Mouse (Mus musculus): ENCODE measurements around the gene Myoz1.
"Not testable (repeated sequence)": the region's sequence is repeated elsewhere in the genome, so short reads cannot be mapped to it uniquely, and the experiment has no call there.

Gene Myoz1

DNA sequence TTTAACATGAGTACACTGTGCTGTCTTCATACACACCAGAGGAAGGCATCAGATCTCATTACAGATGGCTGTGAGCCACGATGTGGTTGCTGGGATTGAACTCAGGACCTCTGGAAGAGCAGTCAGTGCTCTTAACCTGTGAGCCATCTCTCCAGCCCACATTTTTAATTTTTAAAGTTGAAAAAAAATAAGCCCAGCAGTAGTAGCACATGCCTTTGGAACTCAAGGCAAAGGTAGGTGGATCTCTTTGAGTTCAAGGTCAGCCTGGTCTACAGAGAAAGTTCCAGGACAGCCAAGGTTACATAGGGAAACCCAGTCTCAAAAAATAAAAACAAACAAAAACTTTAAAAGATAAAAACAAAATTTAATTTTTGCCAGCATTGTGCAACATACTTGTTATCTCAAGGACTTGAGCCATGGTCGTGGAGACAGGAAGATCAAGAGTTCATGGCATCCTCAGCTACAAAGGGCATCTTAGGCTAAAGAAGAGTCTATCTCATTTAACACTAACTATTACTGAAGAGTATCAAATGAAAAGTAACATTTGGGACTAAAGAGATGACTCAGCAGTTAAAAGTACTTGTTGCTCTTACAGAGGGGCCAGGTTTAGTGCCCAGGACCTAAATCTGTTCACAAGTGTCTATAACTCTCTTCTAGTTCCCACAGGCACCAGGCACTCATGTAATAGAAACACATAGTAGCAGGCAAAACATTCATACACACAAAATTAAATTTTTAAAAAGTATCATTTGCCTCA, 18.3 kb downstream of the Myoz1 start:
- DNase-seq (ENCODE audit: low spot score): no peak

- not testable (repeated sequence) for DNase-seq (ENCODE audit: low spot score)
Observed at GRCm38 (mm10) chr14:20636968-20637367, 19.4 kb downstream of the Myoz1 start.

DNA sequence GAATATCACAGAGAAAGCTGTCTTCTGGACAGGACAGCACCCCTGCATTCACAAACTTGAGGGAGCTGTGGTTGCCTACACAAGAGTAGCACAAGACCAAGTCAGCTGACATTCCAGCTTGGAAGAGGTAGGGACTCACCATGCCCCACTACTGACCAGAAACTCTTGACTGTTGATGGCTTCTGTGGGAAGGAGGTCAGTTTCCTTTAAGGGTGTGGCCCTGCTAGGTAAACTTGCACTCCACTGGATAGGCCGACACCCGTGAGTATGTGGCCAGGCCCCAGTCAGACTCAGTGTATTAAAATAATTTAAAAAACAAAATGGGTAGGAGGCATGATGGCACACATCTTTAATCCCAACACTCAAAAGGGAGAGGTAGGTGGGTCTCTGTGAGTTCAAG, 20.8 kb downstream of the Myoz1 start:
- DNase-seq (ENCODE audit: low spot score): no peak

DNA sequence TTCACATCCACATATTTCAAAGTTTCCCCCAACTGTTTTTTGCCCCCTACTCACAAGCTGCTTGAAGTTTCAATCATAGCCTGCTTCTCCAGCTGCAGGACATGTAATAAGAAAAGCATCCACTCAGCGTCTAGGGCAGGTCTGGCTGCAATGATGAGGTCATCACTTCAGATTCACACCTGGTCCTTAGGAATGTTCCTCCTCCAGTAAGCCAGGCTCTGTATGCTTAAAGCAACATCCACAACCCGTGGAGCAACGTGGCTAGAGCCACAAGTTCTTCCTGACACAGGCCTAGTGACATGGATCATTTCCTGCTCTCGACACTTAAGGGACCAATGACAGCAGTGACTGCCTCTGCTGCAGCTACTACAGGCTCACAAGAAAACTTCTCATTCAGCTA, 25.1 kb downstream of the Myoz1 start:
- no peak for DNase-seq (ENCODE audit: low spot score)

- no peak for DNase-seq (ENCODE audit: low spot score)
Observed at GRCm38 (mm10) chr14:20626971-20627370, 29.4 kb downstream of the Myoz1 start.

GRCm38 (mm10) chr14:20626447-20626846, 29.9 kb downstream of the Myoz1 start:
- DNase-seq (ENCODE audit: low spot score): no peak

DNA sequence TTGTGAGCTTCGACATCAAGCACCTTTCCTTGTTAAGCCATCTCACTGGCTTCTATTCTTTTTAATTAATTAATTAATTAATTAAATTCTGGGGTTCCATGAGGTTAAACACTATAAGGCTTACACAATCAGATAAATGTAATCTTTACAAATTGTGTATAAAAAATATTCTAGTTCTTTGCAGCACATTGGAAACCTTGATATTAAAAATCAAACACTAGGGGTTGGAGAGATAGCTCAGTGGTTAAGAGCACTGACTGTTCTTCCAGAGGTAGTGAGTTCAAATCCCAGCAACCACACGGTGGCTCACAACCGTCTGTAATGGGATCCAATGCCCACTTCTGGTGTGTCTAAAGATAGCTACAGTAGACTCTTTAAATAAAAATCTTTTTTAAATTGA, 33.4 kb downstream of the Myoz1 start:
- no peak for DNase-seq (ENCODE audit: low spot score)

DNA sequence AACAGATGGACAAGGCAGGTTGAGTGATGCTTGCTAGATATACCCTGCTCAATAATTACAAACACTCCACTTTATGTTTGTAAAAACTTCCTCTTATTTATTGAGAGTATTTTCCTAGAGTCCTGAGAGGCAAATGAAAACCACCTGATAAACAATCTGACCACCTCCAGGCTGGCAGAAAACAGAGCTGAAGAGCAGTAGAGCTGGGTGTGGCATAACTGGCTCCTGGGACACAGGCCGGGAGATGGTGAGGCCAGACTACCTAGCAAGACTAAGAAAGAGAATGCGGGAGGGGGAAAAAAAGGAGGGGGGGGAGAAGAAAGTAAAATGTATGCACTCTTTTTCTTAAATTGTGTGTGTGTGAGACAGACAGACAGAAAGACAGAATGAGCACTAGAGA, 33.9 kb downstream of the Myoz1 start:
- no peak for DNase-seq (ENCODE audit: low spot score)

GRCm38 (mm10) chr14:20621903-20622302, 34.4 kb downstream of the Myoz1 start:
- no peak for DNase-seq (ENCODE audit: low spot score)

DNA sequence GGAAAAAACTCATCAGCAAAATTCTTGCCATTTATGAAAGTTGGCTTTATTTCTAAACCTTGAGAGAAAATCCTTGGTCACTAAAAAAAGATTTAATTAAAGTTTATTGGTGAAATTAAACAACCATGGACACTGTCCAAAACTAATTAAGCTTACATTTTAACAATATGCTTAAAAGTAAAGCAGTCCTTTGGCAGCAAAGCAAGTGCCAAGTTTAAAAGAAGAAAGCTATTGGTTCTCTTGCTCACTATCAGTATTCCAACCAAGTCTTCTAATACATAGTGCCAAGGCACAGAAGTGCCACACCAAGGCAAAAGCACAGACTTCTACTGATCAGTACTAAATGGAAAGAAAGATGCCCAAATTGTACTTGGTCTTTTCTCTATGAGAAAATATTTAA, 37.2 kb downstream of the Myoz1 start:
- DNase-seq (ENCODE audit: low spot score): no peak

DNA sequence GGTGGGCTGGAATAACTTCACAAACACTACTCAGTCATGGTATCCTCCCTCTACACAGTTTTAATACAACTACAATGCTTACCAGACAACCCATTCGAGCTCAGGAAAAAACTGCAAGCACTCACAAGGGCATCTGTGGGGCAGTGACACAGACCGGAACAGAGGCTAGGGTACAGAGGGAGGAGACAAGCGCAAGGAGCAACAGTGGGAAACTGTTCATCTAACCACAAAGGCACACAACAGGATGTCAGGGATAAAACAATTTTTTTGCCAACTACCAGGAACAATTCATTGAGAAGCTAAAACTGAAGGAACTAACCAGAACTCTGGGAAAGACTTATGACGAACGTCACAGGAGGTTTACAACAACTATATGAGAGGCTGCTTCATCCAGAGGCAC, 38.1 kb downstream of the Myoz1 start:
- no peak for DNase-seq (ENCODE audit: low spot score)

DNA sequence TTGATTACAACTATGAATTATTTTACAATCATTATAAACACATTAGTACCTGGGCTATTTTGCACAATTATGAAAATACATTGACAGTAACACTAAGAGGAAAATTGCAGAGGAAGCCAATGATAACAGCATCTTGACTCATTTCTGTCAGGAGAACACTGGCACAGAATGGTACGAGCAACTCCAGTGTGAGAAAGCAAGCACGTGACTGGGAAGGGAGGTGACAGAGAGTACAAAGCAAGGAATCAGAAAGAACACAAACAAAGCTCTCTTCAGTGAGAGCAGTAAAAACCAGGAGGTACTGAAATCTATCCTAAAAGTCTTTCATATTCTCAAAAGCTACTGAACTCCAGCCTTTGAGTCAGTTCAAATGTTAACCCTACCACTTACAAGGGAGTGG, 39.9 kb downstream of the Myoz1 start:
- no peak for DNase-seq (ENCODE audit: low spot score)

DNA sequence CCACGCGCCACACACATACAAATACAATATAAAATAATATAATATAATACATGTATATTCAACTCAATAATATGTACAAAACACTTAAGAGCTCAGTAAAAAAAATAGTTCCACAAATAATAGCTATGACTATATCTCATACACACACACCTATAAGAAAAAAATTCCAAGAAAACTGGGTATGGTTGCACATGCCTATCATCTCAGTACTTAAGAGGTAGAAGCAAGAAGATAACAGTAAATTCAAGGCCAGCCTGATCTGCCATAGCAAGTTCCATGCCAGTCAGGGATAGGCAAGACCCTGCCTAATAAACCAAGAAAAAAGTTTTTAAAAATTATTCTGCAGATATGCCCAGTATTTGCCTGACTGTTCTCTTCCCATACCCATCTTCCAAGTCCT, 41.3 kb downstream of the Myoz1 start:
- DNase-seq (ENCODE audit: low spot score): no peak

GRCm38 (mm10) chr14:20612820-20613219, 43.5 kb downstream of the Myoz1 start:
- DNase-seq (ENCODE audit: low spot score): no peak

DNA sequence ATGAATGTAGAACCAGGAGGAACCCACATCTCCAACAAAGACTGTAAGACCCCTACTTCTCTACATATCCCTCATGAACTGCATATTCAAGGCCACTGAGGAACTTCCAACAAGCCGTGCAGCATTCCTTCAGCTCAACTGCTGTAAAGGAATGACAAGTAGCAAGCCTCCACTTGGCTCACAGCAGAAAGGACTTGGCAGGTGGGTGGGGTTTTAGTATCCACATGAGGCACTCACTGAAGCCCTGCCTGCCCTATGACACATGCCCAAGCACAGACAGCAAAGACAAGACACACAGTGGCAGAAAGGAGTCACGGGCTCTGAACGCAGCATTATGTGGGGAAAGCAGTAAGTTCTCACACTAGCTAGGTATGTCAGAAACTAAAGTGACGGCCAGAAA, 46.2 kb downstream of the Myoz1 start:
- DNase-seq (ENCODE audit: low spot score): no peak

- no peak for DNase-seq (ENCODE audit: low spot score)
Observed at GRCm38 (mm10) chr14:20609519-20609918, 46.8 kb downstream of the Myoz1 start.

GRCm38 (mm10) chr14:20607396-20608126, 48.8 kb downstream of the Myoz1 start:
- no peak for DNase-seq (ENCODE audit: low spot score)

DNA sequence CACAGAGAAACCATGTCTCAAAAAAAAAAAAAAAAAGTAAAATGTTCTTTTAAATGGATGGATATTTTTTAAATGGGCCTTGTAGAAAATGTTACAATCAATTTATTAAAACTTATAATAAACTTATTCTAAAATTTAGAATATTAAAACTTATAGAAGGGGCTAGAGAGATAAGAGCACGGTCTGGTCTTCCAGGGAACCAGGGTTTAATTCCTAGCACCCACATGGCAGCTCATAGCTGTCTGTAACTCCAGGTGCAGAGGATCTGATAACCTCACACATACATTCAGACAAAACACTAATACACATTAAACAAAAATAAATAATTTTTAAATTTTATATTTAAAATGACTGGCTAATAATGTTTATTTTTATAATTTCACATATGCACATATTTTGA, 55.1 kb downstream of the Myoz1 start:
- no peak for DNase-seq (ENCODE audit: low spot score)

GRCm38 (mm10) chr14:20600203-20600602, 56.1 kb downstream of the Myoz1 start:
- DNase-seq (ENCODE audit: low spot score): no peak

DNA sequence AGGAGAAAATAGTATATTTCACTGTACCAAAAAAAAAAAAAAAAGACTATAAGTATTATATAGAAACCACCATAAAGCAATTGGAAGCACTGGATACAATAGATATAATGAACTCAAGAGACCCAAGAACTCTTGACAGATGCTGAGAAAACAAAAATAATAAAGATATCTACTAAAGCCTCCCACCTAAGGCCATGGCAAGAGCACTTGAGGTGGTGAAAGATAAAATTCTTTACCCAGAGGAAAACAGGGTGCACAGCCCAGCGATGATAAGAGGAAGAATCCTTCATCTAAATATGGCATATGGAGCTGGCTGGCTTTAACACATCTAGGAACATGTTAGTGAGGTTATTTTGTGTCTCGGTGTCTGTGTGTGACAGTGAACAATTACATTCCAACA, 56.8 kb downstream of the Myoz1 start:
- DNase-seq (ENCODE audit: low spot score): no peak

Measured in testis, postnatal 14 days (tissue).